Mouse (Mus musculus): ENCODE data around the gene Olfr101.

Gene Olfr101

GRCm38 (mm10) chr17:37304213-37304612 is at the start of gene Olfr101:
Gene Olfr101 (minus strand): TSS chr17:37304313.
- DNase-seq = no peak

GRCm38 (mm10) chr17:37339598-37339997 is 35.5 kb upstream of the Olfr101 start, which contains the start of gene Olfr103:
Gene Olfr103 (minus strand): TSS chr17:37339698.
- DNase-seq = no peak

GRCm38 (mm10) chr17:37316954-37317353 is 12.8 kb upstream of the Olfr101 start, which contains the start of gene Olfr102:
Gene Olfr102 (minus strand): TSS chr17:37317054.
- DNase-seq = no peak

- DNase-seq = no peak
Observed at GRCm38 (mm10) chr17:37310146-37310699, 6.1 kb upstream of the Olfr101 start.

GRCm38 (mm10) chr17:37308483-37308882 is 4.4 kb upstream of the Olfr101 start:
- no peak for DNase-seq

GRCm38 (mm10) chr17:37283360-37283759 is 20.8 kb downstream of the Olfr101 start, which contains the start of gene Olfr99:
Gene Olfr99 (minus strand): TSS chr17:37283460.
- no peak for DNase-seq

GRCm38 (mm10) chr17:37280331-37280730 is 23.8 kb downstream of the Olfr101 start:
- DNase-seq = no peak

- no peak for DNase-seq
Observed at GRCm38 (mm10) chr17:37276573-37276972, 27.5 kb downstream of the Olfr101 start.

GRCm38 (mm10) chr17:37275626-37276248 is 28.4 kb downstream of the Olfr101 start:
- no peak for DNase-seq

- no peak for DNase-seq
Observed at GRCm38 (mm10) chr17:37270702-37271092, 33.4 kb downstream of the Olfr101 start.

- DNase-seq = peak; percentile 86
Observed at GRCm38 (mm10) chr17:37270058-37270701, 33.9 kb downstream of the Olfr101 start, which contains the start of gene H2-M3. Gene H2-M3 (plus strand): TSS chr17:37270220.

- DNase-seq = no peak
Observed at GRCm38 (mm10) chr17:37263626-37264025, 40.5 kb downstream of the Olfr101 start, which contains the start of gene Olfr98. Gene Olfr98 (minus strand): TSS chr17:37263749.

- no peak for DNase-seq
Observed at GRCm38 (mm10) chr17:37250544-37250943, 53.6 kb downstream of the Olfr101 start.

GRCm38 (mm10) chr17:37249460-37249859 is 54.7 kb downstream of the Olfr101 start:
- no peak for DNase-seq

Measured in right cerebral cortex, postnatal 25 days (tissue).